Mouse (Mus musculus) skeletal muscle tissue, adult 2 months (tissue): ENCODE results near the gene Gne.
A peak's percentile ranks its signal among the peaks of the same experiment; 100 is the strongest.

Experiments
- DNase-seq: peaks from one replicate; pipeline ENCODE4 v3.0.0-alpha.2; 2012; ENCODE audit warnings: low read depth, low spot score

The Gne gene

GRCm38 (mm10) chr4:44083945-44084344 lies at the start of gene Gne:
Gene Gne (minus strand): TSS chr4:44084177.
- no peak for DNase-seq

- no peak for DNase-seq
Measured at GRCm38 (mm10) chr4:44126805-44127204, 42.8 kb upstream of the Gne start.

GRCm38 (mm10) chr4:44119410-44120201 lies 35.6 kb upstream of the Gne start:
- DNase-seq = peak; percentile 42

GRCm38 (mm10) chr4:44115046-44115445 lies 31.1 kb upstream of the Gne start:
- DNase-seq = no peak

- DNase-seq = no peak
Measured at GRCm38 (mm10) chr4:44113393-44114138, 29.6 kb upstream of the Gne start.

GRCm38 (mm10) chr4:44112741-44113140 lies 28.8 kb upstream of the Gne start:
- no peak for DNase-seq

GRCm38 (mm10) chr4:44110771-44111170 lies 26.8 kb upstream of the Gne start:
- DNase-seq = no peak

GRCm38 (mm10) chr4:44108297-44108696 lies 24.3 kb upstream of the Gne start:
- no peak for DNase-seq

GRCm38 (mm10) chr4:44107339-44107738 lies 23.4 kb upstream of the Gne start:
- DNase-seq = no peak

GRCm38 (mm10) chr4:44106297-44106821 lies 22.4 kb upstream of the Gne start:
- no peak for DNase-seq

GRCm38 (mm10) chr4:44104195-44104917 lies 20.4 kb upstream of the Gne start:
- DNase-seq = no peak

GRCm38 (mm10) chr4:44103620-44104019 lies 19.6 kb upstream of the Gne start:
- DNase-seq = no peak

GRCm38 (mm10) chr4:44097576-44098335 lies 13.8 kb upstream of the Gne start:
- DNase-seq = no peak

GRCm38 (mm10) chr4:44094475-44094874 lies 10.5 kb upstream of the Gne start:
- no peak for DNase-seq

GRCm38 (mm10) chr4:44092359-44092758 lies 8.4 kb upstream of the Gne start:
- no peak for DNase-seq

GRCm38 (mm10) chr4:44085566-44085965 lies 1.6 kb upstream of the Gne start:
- DNase-seq = no peak

- DNase-seq = no peak
Measured at GRCm38 (mm10) chr4:44084602-44085325, 787 bp upstream of the Gne start.

GRCm38 (mm10) chr4:44078358-44078933 lies 5.5 kb downstream of the Gne start:
- DNase-seq = no peak

- DNase-seq = no peak
Measured at GRCm38 (mm10) chr4:44074422-44074821, 9.6 kb downstream of the Gne start.

GRCm38 (mm10) chr4:44073799-44074198 lies 10.2 kb downstream of the Gne start:
- no peak for DNase-seq
